Mouse (Mus musculus) ZHBTc4 (cell line): ENCODE results near the gene Tspan8.
A peak's percentile ranks its signal among the peaks of the same experiment; 100 is the strongest.
"Not testable (repeated sequence)": the region's sequence is repeated elsewhere in the genome, so short reads cannot be mapped to it uniquely, and the experiment has no call there.

Experiments used
- DNase-seq: peaks from one replicate; pipeline ENCODE4 v3.0.0-alpha.2; 2011; ENCODE audit warnings: low read depth, low spot score

Tspan8 gene

GRCm38 (mm10) chr10:115816511-115816910, at the start of gene Tspan8:
Tspan8 (plus strand) TSS chr10:115816832.
- DNase-seq: no peak

- DNase-seq: no peak
Measured at GRCm38 (mm10) chr10:115770032-115770431, 46.6 kb upstream of the Tspan8 start.

- no peak for DNase-seq
Measured at GRCm38 (mm10) chr10:115774451-115774850, 42.2 kb upstream of the Tspan8 start.

- no peak for DNase-seq
Measured at GRCm38 (mm10) chr10:115775945-115776905, 40.4 kb upstream of the Tspan8 start.

- DNase-seq: no peak
Measured at GRCm38 (mm10) chr10:115777366-115777765, 39.3 kb upstream of the Tspan8 start.

GRCm38 (mm10) chr10:115778624-115779023, 38.0 kb upstream of the Tspan8 start:
- DNase-seq: peak; percentile 36

- DNase-seq: no peak
Measured at GRCm38 (mm10) chr10:115780239-115781016, 36.2 kb upstream of the Tspan8 start.

- DNase-seq: no peak
Measured at GRCm38 (mm10) chr10:115783232-115783631, 33.4 kb upstream of the Tspan8 start.

- no peak for DNase-seq
Measured at GRCm38 (mm10) chr10:115790788-115791187, 25.8 kb upstream of the Tspan8 start.

- no peak for DNase-seq
Measured at GRCm38 (mm10) chr10:115796072-115796788, 20.4 kb upstream of the Tspan8 start.

- no peak for DNase-seq
Measured at GRCm38 (mm10) chr10:115801464-115801863, 15.2 kb upstream of the Tspan8 start.

- not testable (repeated sequence) for DNase-seq
Measured at GRCm38 (mm10) chr10:115803013-115803412, 13.6 kb upstream of the Tspan8 start.

- DNase-seq: no peak
Measured at GRCm38 (mm10) chr10:115803765-115804164, 12.9 kb upstream of the Tspan8 start.

GRCm38 (mm10) chr10:115805987-115806386, 10.6 kb upstream of the Tspan8 start:
- no peak for DNase-seq

GRCm38 (mm10) chr10:115809169-115809568, 7.5 kb upstream of the Tspan8 start:
- DNase-seq: no peak

- no peak for DNase-seq
Measured at GRCm38 (mm10) chr10:115811519-115811918, 5.1 kb upstream of the Tspan8 start.

GRCm38 (mm10) chr10:115814878-115815277, 1.8 kb upstream of the Tspan8 start:
- DNase-seq: no peak

- no peak for DNase-seq
Measured at GRCm38 (mm10) chr10:115817056-115817724, 558 bp downstream of the Tspan8 start.

- no peak for DNase-seq
Measured at GRCm38 (mm10) chr10:115825289-115825688, 8.7 kb downstream of the Tspan8 start.

- DNase-seq: no peak
Measured at GRCm38 (mm10) chr10:115828872-115829271, 12.2 kb downstream of the Tspan8 start.

- DNase-seq: no peak
Measured at GRCm38 (mm10) chr10:115829696-115830095, 13.1 kb downstream of the Tspan8 start.
